Mouse (Mus musculus) gastrocnemius, postnatal 10 days (tissue): ENCODE measurements around the gene Gm21764. TPM values are rescaled to one million over a fixed set of nuclear protein-coding genes. Genes with fewer than 3 reads are reported as not detected.
"Not testable (repeated sequence)": the region's sequence is repeated elsewhere in the genome, so short reads cannot be mapped to it uniquely, and the experiment has no call there.

Source experiments
- DNase-seq: peaks from one replicate; pipeline ENCODE4 v3.0.0; 2021; ENCODE audit warnings: mixed read lengths
- long read RNA-seq, 2 experiments: library from polyadenylated mRNA; stranded (forward); transcript quantifications; one replicate each; pipeline ENCODE4 v2.0.0; 2021
- total RNA-seq, 2 experiments: library from RNA; stranded (reverse); gene quantifications; 2 replicates each; pipeline ENCODE4 v1.2.3; 2021

Gm21764 gene
- not detected for total RNA-seq
- long read RNA-seq, experiment 1, result 0 reads
- long read RNA-seq, experiment 2, result 0 reads

- not testable (repeated sequence) for DNase-seq
These were observed at the start of gene Gm21764 for GRCm38 (mm10) chrY:18061712-18062111. Gene Gm21764 (minus strand): TSS chrY:18061812.

- DNase-seq, result not testable (repeated sequence)
These were observed 27.2 kb upstream of the Gm21764 start, which contains the start of gene Ssty1 for GRCm38 (mm10) chrY:18088816-18089215. Gene Ssty1 (plus strand): TSS chrY:18089116.

Other genes with a start within 250 kb of the Gm21764 start
- not detected for gene Gm21904, start 215.5 kb downstream of the Gm21764 start, total RNA-seq
- not detected for gene Gm20772, start 187.1 kb downstream of the Gm21764 start, total RNA-seq
- not detected for gene Gm20831, start 187.1 kb downstream of the Gm21764 start, total RNA-seq
- not detected for gene Srsy, start 124.5 kb downstream of the Gm21764 start, total RNA-seq
- gene Ssty1, start 27.3 kb upstream of the Gm21764 start, total RNA-seq, result not detected